Mouse (Mus musculus): ENCODE data around the gene Kdm2b.

- TF ChIP-seq EP300 (IDR thresholded peaks at IDR 0.05; ENCODE audit: low read depth) (no peak), CTCF (IDR thresholded peaks at IDR 0.05; ENCODE audit: low read depth) (no peak)
Measured at GRCm38 (mm10) chr5:123035089-123035488, 45.5 kb upstream of the Kdm2b start.
